Mouse (Mus musculus) stomach, embryonic 16.5 days (tissue): ENCODE results near the gene 4933434E20Rik. TPM values are rescaled to one million over a fixed set of nuclear protein-coding genes. Genes with fewer than 3 reads are reported as not detected.

ENCODE experiments used
- ATAC-seq: fragments of 200-750 bp; cut with Nextera tagmentation; 2 replicates; pipeline ENCODE4 v1.8.0; 2017; ENCODE audit warnings: moderate number of reproducible peaks, moderate TSS enrichment; ENCODE audit not compliant: insufficient read depth, low FRiP score
- H3K27ac ChIP-seq: fragments of 300-500 bp; sonication (generic); 2 replicates; pipeline ENCODE4 v1.5.1; 2014; ENCODE audit warnings: low read length
- H3K27me3 ChIP-seq: fragments of 300-500 bp; sonication (generic); 2 replicates; pipeline ENCODE4 v1.6.1; 2014; ENCODE audit warnings: low read length, control low read depth, mixed read lengths; ENCODE audit not compliant: control insufficient read depth, insufficient read depth
- H3K36me3 ChIP-seq: fragments of 300-500 bp; sonication (generic); 2 replicates; pipeline ENCODE4 v1.6.1; 2014; ENCODE audit warnings: low read length; ENCODE audit not compliant: control insufficient read depth, insufficient read depth
- H3K4me1 ChIP-seq: fragments of 300-500 bp; sonication (generic); 2 replicates; pipeline ENCODE4 v1.6.1; 2014; ENCODE audit warnings: low read length, control low read depth, mixed read lengths; ENCODE audit not compliant: control insufficient read depth, insufficient read depth
- H3K4me2 ChIP-seq: fragments of 300-500 bp; sonication (generic); 2 replicates; pipeline ENCODE4 v1.6.1; 2014; ENCODE audit warnings: low read depth, low read length, mixed read lengths
- H3K4me3 ChIP-seq: fragments of 300-500 bp; sonication (generic); replicated peaks from 2 replicates; pipeline ENCODE4 v1.5.1; 2014; ENCODE audit warnings: mild to moderate bottlenecking, low read length
- H3K9ac ChIP-seq: fragments of 300-500 bp; sonication (generic); 2 replicates; pipeline ENCODE4 v1.6.1; 2014; ENCODE audit warnings: low read length
- H3K9me3 ChIP-seq: fragments of 300-500 bp; sonication (generic); replicated peaks from 2 replicates; pipeline ENCODE4 v1.6.1; 2016; ENCODE audit warnings: low read length, control low read depth; ENCODE audit not compliant: control insufficient read depth
- WGBS: fragments of 180-500 bp; shearing (Covaris S2); extraction: QIAGEN DNeasy Blood & Tissue Kit; methylation state at CpG from one replicate; pipeline ENCODE4 v1.1.7; 2014; 5-methylcytosine and 5-hydroxymethylcytosine counted together
- polyA plus RNA-seq: library from polyadenylated mRNA; unstranded; fragments of >200 nt; fragmentation: Nextera tagmentation; extraction: Ambion mirVana; gene quantifications from 2 replicates; pipeline ENCODE4 v1.2.1, GENCODE M21; 2015

Gene 4933434E20Rik
- polyA plus RNA-seq = 157 and 158 TPM in 2 replicates

GRCm38 (mm10) chr3:90051441-90052350 lies at the start of gene 4933434E20Rik:
Gene 4933434E20Rik (plus strand): TSS chr3:90051636.
- Histone ChIP-seq H3K4me3 (peak within 1 kb of the TSS; percentile 89), H3K4me2 (peak within 1 kb of the TSS; percentile 84), H3K27ac (peak within 1 kb of the TSS; percentile 93), H3K27me3 (no peaks in the 10 kb centered on the region), H3K4me1 (peaks cover 16% of the 10 kb centered on the region), H3K36me3 (peaks cover 5% of the 10 kb centered on the region; the same call in 1 of the 2 replicates), H3K9ac (peak within 1 kb of the TSS; percentile 94), H3K9me3 (no peaks in the 10 kb centered on the region)
- ATAC-seq = peak; percentile 72
- 0% methylated on average over 43 of the region's 43 CpGs for WGBS

GRCm38 (mm10) chr3:90004091-90004796 lies 47.2 kb upstream of the 4933434E20Rik start:
- H3K4me1 ChIP-seq = no peaks in the 10 kb centered on the region
- H3K4me2 ChIP-seq = no peak overlapping the region
- 32% methylated on average over 3 of the region's 3 CpGs for WGBS
- H3K36me3 ChIP-seq = peaks cover 32% of the 10 kb centered on the region
- H3K27ac ChIP-seq = no peak overlapping the region
- no peak overlapping the region for H3K4me3 ChIP-seq
- no peaks in the 10 kb centered on the region for H3K9me3 ChIP-seq
- ATAC-seq = no peak
- H3K9ac ChIP-seq = no peak overlapping the region
- no peaks in the 10 kb centered on the region for H3K27me3 ChIP-seq

- H3K9ac ChIP-seq = no peak overlapping the region
- WGBS = 67% methylated on average over 2 of the region's 2 CpGs
- H3K36me3 ChIP-seq = peaks cover 39% of the 10 kb centered on the region
- no peak overlapping the region for H3K4me2 ChIP-seq
- no peak overlapping the region for H3K4me3 ChIP-seq
- H3K9me3 ChIP-seq = no peaks in the 10 kb centered on the region
- H3K27ac ChIP-seq = no peak overlapping the region
- H3K4me1 ChIP-seq = no peaks in the 10 kb centered on the region
- ATAC-seq = no peak
- H3K27me3 ChIP-seq = no peaks in the 10 kb centered on the region
Measured at GRCm38 (mm10) chr3:90010291-90010690, 41.1 kb upstream of the 4933434E20Rik start.

- WGBS = 91% methylated on average over 4 of the region's 4 CpGs
- H3K27ac ChIP-seq = no peak overlapping the region
- H3K9ac ChIP-seq = no peak overlapping the region
- H3K4me1 ChIP-seq = no peaks in the 10 kb centered on the region
- no peaks in the 10 kb centered on the region for H3K27me3 ChIP-seq
- H3K36me3 ChIP-seq = peaks cover 25% of the 10 kb centered on the region; the same call in 1 of the 2 replicates
- no peak for ATAC-seq
- no peaks in the 10 kb centered on the region for H3K9me3 ChIP-seq
- H3K4me2 ChIP-seq = no peak overlapping the region
- H3K4me3 ChIP-seq = no peak overlapping the region
Measured at GRCm38 (mm10) chr3:90016626-90017025, 34.8 kb upstream of the 4933434E20Rik start.

- no peak for ATAC-seq
- H3K4me1 ChIP-seq = no peaks in the 10 kb centered on the region
- no peak overlapping the region for H3K4me2 ChIP-seq
- H3K27me3 ChIP-seq = no peaks in the 10 kb centered on the region
- H3K4me3 ChIP-seq = no peak overlapping the region
- no peaks in the 10 kb centered on the region for H3K9me3 ChIP-seq
- no peak overlapping the region for H3K27ac ChIP-seq
- WGBS = 89% methylated on average over 2 of the region's 2 CpGs
- no peak overlapping the region for H3K9ac ChIP-seq
- H3K36me3 ChIP-seq = peaks cover 19% of the 10 kb centered on the region
Measured at GRCm38 (mm10) chr3:90034653-90035052, 16.8 kb upstream of the 4933434E20Rik start.

GRCm38 (mm10) chr3:90036263-90036662 lies 15.2 kb upstream of the 4933434E20Rik start:
- no peak overlapping the region for H3K4me2 ChIP-seq
- no peak overlapping the region for H3K4me3 ChIP-seq
- no peaks in the 10 kb centered on the region for H3K27me3 ChIP-seq
- no peak for ATAC-seq
- H3K9me3 ChIP-seq = no peaks in the 10 kb centered on the region
- H3K4me1 ChIP-seq = no peaks in the 10 kb centered on the region
- H3K9ac ChIP-seq = no peak overlapping the region
- no peak overlapping the region for H3K27ac ChIP-seq
- 100% methylated on average over 1 of the region's 1 CpGs for WGBS
- peaks cover 21% of the 10 kb centered on the region for H3K36me3 ChIP-seq

- H3K36me3 ChIP-seq = 0 out of 2 replicates have a peak, but pooled peaks cover 4% of the 10 kb centered on the region
- no peaks in the 10 kb centered on the region for H3K9me3 ChIP-seq
- no peak overlapping the region for H3K4me3 ChIP-seq
- WGBS = 27% methylated on average over 3 of the region's 3 CpGs
- no peak overlapping the region for H3K4me2 ChIP-seq
- H3K27me3 ChIP-seq = no peaks in the 10 kb centered on the region
- ATAC-seq = no peak
- H3K9ac ChIP-seq = no peak overlapping the region
- H3K27ac ChIP-seq = no peak overlapping the region
- peaks cover 16% of the 10 kb centered on the region for H3K4me1 ChIP-seq
Measured at GRCm38 (mm10) chr3:90049691-90050090, 1.7 kb upstream of the 4933434E20Rik start.

GRCm38 (mm10) chr3:90052351-90053241 lies 1.2 kb downstream of the 4933434E20Rik start, which contains the start of gene Ubap2l:
Gene Ubap2l (minus strand): TSS chr3:90052628.
- H3K4me2 ChIP-seq = peak within 1 kb of the TSS; percentile 84
- H3K9me3 ChIP-seq = no peaks in the 10 kb centered on the region
- H3K36me3 ChIP-seq = peaks cover 5% of the 10 kb centered on the region; the same call in 1 of the 2 replicates
- peak; percentile 96 for ATAC-seq
- H3K9ac ChIP-seq = peak within 1 kb of the TSS; percentile 94
- H3K27ac ChIP-seq = peak within 1 kb of the TSS; percentile 96
- under 1% methylated on average over 66 of the region's 81 CpGs for WGBS
- H3K4me3 ChIP-seq = peak within 1 kb of the TSS; percentile 89
- peaks cover 16% of the 10 kb centered on the region for H3K4me1 ChIP-seq
- no peaks in the 10 kb centered on the region for H3K27me3 ChIP-seq
